Mouse (Mus musculus) stomach, embryonic 14.5 days (tissue): Measurements from ENCODE around the gene Brf1. TPM values are rescaled to one million over a fixed set of nuclear protein-coding genes. Genes with fewer than 3 reads are reported as not detected.

Experiments
- ATAC-seq: fragments of 200-750 bp; cut with Nextera tagmentation; 2 replicates; pipeline ENCODE4 v1.8.0; 2017; ENCODE audit warnings: low read depth, moderate TSS enrichment; ENCODE audit not compliant: insufficient number of reproducible peaks, insufficient read depth, low FRiP score
- H3K27ac ChIP-seq: fragments of 300-500 bp; sonication (generic); 2 replicates; pipeline ENCODE4 v1.5.1; 2014; ENCODE audit warnings: mild to moderate bottlenecking, low read length, moderate library complexity, mixed read lengths
- H3K27me3 ChIP-seq: fragments of 300-500 bp; sonication (generic); 2 replicates; pipeline ENCODE4 v1.6.1; 2014; ENCODE audit warnings: low read length, control low read depth, mixed read lengths; ENCODE audit not compliant: control insufficient read depth, insufficient read depth
- H3K36me3 ChIP-seq: fragments of 300-500 bp; sonication (generic); 2 replicates; pipeline ENCODE4 v1.6.1; 2014; ENCODE audit warnings: mild to moderate bottlenecking, control low read depth, low read length, moderate library complexity, mixed read lengths; ENCODE audit not compliant: control insufficient read depth, insufficient read depth
- H3K4me1 ChIP-seq: fragments of 300-500 bp; sonication (generic); 2 replicates; pipeline ENCODE4 v1.6.1; 2014; ENCODE audit warnings: low read length, control low read depth, mixed read lengths; ENCODE audit not compliant: control insufficient read depth, insufficient read depth
- H3K4me2 ChIP-seq: fragments of 300-500 bp; sonication (generic); replicated peaks from 2 replicates; pipeline ENCODE4 v1.6.1; 2014; ENCODE audit warnings: low read depth, low read length, control low read depth
- H3K4me3 ChIP-seq: fragments of 300-500 bp; sonication (generic); 2 replicates; pipeline ENCODE4 v1.5.1; 2014; ENCODE audit warnings: low read depth, low read length, control low read depth
- H3K9ac ChIP-seq: fragments of 300-500 bp; sonication (generic); replicated peaks from 2 replicates; pipeline ENCODE4 v1.6.1; 2014; ENCODE audit warnings: low read depth, mild to moderate bottlenecking, control low read depth, low read length, moderate library complexity, mixed read lengths
- H3K9me3 ChIP-seq: fragments of 300-500 bp; sonication (generic); 2 replicates; pipeline ENCODE4 v1.6.1; 2016; ENCODE audit warnings: low read depth, low read length, control low read depth; ENCODE audit not compliant: control insufficient read depth
- WGBS: fragments of 180-500 bp; shearing (Covaris S2); extraction: QIAGEN DNeasy Blood & Tissue Kit; methylation state at CpG from one replicate; pipeline ENCODE4 v1.1.7; 2014; 5-methylcytosine and 5-hydroxymethylcytosine counted together
- polyA plus RNA-seq: library from polyadenylated mRNA; unstranded; fragments of >200 nt; fragmentation: Nextera tagmentation; extraction: Ambion mirVana; gene quantifications from 2 replicates; pipeline ENCODE4 v1.2.1, GENCODE M21; 2014

Gene Brf1
- polyA plus RNA-seq, 1 experiment from 2014 or later = 71.5 TPM

DNA sequence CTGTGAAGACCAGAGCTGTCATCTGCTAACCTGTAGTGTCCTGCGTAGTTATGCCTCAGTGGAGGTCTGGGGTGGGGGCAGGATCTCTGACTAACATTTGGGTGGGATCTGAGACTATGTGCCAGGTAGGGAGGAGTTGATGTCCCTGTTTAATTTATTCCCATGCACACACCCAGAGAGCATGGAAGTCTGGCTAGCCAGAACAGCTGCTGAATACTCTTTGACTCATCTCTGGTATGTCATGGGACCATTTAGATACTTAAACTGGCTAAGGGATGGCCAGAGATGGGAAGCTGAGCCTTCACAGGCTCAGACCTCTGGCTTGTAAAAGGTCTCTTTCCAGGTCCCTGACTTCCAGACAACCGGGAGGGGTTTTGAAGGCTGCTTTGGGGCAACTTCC lies 27.0 kb upstream of the Brf1 start:
- Histone ChIP-seq H3K9ac (no peak overlapping the region), H3K27me3 (no peaks in the 10 kb centered on the region), H3K27ac (no peak overlapping the region), H3K4me2 (no peak overlapping the region), H3K4me1 (0 out of 2 replicates have a peak, but pooled peaks cover 4% of the 10 kb centered on the region), H3K9me3 (no peaks in the 10 kb centered on the region), H3K36me3 (peaks cover 2% of the 10 kb centered on the region), H3K4me3 (no peak overlapping the region)
- no peak for ATAC-seq
- 90% methylated on average over 2 of the region's 2 CpGs for WGBS

DNA sequence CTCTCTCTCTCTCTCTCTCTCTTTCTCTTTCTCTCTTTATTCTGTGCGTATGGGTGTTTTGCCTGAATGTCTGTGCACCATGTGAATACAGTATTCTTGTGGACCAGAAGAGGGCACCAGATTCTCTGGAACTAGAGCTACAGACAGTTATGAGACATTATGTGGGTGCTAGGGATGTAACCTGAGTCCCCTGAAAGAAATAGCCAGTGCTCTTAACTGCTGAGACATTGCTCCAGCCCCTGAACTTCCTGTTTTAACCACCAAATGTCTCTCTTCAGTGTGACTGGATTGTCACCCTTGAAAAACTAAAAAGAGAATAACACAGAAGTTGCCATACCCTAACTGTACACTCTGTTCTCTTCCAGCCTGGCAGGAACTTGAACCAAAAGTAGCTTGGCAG lies 26.1 kb upstream of the Brf1 start:
- no peak overlapping the region for H3K9ac ChIP-seq
- no peak overlapping the region for H3K27ac ChIP-seq
- H3K4me3 ChIP-seq = no peak overlapping the region
- H3K9me3 ChIP-seq = no peaks in the 10 kb centered on the region
- no peaks in the 10 kb centered on the region for H3K4me1 ChIP-seq
- H3K4me2 ChIP-seq = no peak overlapping the region
- peaks cover 2% of the 10 kb centered on the region for H3K36me3 ChIP-seq
- H3K27me3 ChIP-seq = no peaks in the 10 kb centered on the region
- 86% methylated on average over 1 of the region's 1 CpGs for WGBS
- ATAC-seq = no peak

DNA sequence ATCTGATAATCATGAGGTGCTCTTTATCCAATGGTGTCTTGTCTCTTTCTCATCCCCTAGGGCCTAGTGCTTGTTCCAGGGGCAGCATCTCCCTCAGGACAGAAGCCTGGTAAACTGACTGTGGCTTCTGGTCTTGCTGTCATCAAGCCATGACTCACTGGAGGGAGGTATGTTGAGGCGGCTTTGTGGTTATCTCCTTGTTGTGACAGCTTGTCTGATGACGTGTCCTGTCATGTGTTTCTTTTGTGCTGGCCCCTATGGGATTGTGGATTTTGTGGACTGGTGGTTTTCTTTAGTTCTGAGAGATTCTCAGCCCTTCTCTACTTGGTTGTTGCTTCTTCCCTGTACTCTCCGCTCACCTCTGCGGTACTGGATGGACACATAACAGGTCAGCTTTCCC lies 22.6 kb upstream of the Brf1 start:
- ATAC-seq = no peak

GRCm38 (mm10) chr12:113021488-113021887 lies 21.0 kb upstream of the Brf1 start:
- no peak overlapping the region for H3K4me3 ChIP-seq
- H3K27ac ChIP-seq = no peak overlapping the region
- H3K9me3 ChIP-seq = no peaks in the 10 kb centered on the region
- peaks cover 6% of the 10 kb centered on the region for H3K36me3 ChIP-seq
- no peak overlapping the region for H3K4me2 ChIP-seq
- H3K27me3 ChIP-seq = no peaks in the 10 kb centered on the region
- H3K4me1 ChIP-seq = 0 out of 2 replicates have a peak, but pooled peaks cover 5% of the 10 kb centered on the region
- ATAC-seq = no peak
- H3K9ac ChIP-seq = no peak overlapping the region

More for the DNA sequence above, 22.6 kb upstream of the Brf1 start:
- Histone ChIP-seq H3K4me3 (no peak overlapping the region), H3K4me1 (no peaks in the 10 kb centered on the region), H3K9me3 (no peaks in the 10 kb centered on the region), H3K27ac (no peak overlapping the region), H3K9ac (no peak overlapping the region), H3K27me3 (no peaks in the 10 kb centered on the region), H3K36me3 (peaks cover 9% of the 10 kb centered on the region), H3K4me2 (no peak overlapping the region)
- WGBS = 72% methylated on average over 4 of the region's 4 CpGs

DNA sequence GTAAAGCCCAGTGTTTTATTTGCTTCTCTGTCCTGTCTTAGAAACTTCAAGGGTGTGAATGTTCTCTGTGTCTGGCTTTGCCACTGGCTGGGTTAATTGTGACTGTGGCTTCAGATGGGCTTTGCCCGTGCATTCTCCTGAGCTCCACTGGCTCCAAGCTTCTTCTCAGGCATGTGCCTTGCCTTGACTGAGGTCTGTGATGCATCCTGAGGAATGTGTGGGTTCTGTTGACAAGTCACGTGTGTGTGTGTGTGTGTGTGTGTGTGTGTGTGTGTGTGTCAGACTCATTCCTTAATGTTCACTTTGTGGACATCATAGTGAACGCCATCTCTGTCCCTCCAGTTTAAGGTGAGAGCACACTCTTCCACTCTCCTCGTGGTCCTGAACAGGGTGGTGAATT lies 18.3 kb upstream of the Brf1 start:
- Histone ChIP-seq H3K9ac (no peak overlapping the region), H3K27ac (no peak overlapping the region), H3K27me3 (no peaks in the 10 kb centered on the region), H3K9me3 (no peaks in the 10 kb centered on the region), H3K4me2 (no peak overlapping the region), H3K36me3 (peaks cover 6% of the 10 kb centered on the region), H3K4me1 (peaks cover 18% of the 10 kb centered on the region), H3K4me3 (no peak overlapping the region)
- no peak for ATAC-seq
- WGBS = 84% methylated on average over 4 of the region's 4 CpGs

DNA sequence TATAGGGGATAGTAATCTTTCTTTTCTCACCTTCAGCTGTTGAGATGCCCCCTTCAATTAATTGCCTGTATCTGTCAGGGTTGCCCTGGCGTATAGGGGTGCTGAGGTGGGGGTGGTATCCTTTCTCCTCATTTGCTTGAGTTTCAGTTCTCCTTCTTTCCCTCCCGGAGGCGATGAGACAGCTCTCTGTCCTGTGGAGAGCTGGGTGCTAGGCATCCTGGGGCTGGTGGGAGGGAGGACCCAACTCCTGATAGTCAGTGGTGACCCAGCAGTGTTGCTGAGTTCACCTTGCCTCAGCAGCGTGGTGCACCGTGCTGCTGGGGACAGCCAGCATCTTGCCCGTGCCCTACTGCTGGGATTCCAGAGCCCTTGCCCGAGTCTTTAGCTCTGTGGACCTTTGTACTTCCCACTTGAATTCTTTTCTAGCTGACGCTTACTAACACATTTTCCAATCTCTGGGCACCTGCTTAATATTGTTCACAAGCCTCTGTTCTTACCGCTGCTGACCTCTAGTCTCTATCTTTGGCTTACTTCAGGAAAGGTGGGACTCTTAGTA lies 17.0 kb upstream of the Brf1 start:
- no peaks in the 10 kb centered on the region for H3K27me3 ChIP-seq
- H3K9me3 ChIP-seq = no peaks in the 10 kb centered on the region
- no peak overlapping the region for H3K4me2 ChIP-seq
- no peak overlapping the region for H3K27ac ChIP-seq
- ATAC-seq = no peak
- no peak overlapping the region for H3K4me3 ChIP-seq
- WGBS = 77% methylated on average over 9 of the region's 9 CpGs
- H3K4me1 ChIP-seq = peaks cover 27% of the 10 kb centered on the region
- peaks cover 6% of the 10 kb centered on the region; the same call in 1 of the 2 replicates for H3K36me3 ChIP-seq
- no peak overlapping the region for H3K9ac ChIP-seq

GRCm38 (mm10) chr12:113016976-113017375 lies 16.5 kb upstream of the Brf1 start:
- Histone ChIP-seq H3K4me2 (no peak overlapping the region), H3K4me3 (no peak overlapping the region), H3K27me3 (no peaks in the 10 kb centered on the region), H3K36me3 (peaks cover 6% of the 10 kb centered on the region; the same call in 1 of the 2 replicates), H3K9ac (no peak overlapping the region), H3K4me1 (peaks cover 27% of the 10 kb centered on the region), H3K27ac (no peak overlapping the region), H3K9me3 (no peaks in the 10 kb centered on the region)
- 69% methylated on average over 8 of the region's 8 CpGs for WGBS
- ATAC-seq = no peak

GRCm38 (mm10) chr12:113015956-113016355 lies 15.5 kb upstream of the Brf1 start:
- no peak overlapping the region for H3K4me3 ChIP-seq

More at GRCm38 (mm10) chr12:113015956-113016355, 15.5 kb upstream of the Brf1 start:
- H3K4me1 ChIP-seq = peaks cover 27% of the 10 kb centered on the region
- ATAC-seq = no peak
- WGBS = 71% methylated on average over 4 of the region's 4 CpGs
- H3K9ac ChIP-seq = no peak overlapping the region; the same call in 1 of the 2 replicates
- no peak overlapping the region for H3K27ac ChIP-seq
- peaks cover 4% of the 10 kb centered on the region; the same call in 1 of the 2 replicates for H3K36me3 ChIP-seq
- H3K4me2 ChIP-seq = peak overlapping the region; percentile 90; the same call in 1 of the 2 replicates
- no peaks in the 10 kb centered on the region for H3K9me3 ChIP-seq
- no peaks in the 10 kb centered on the region for H3K27me3 ChIP-seq
